Mouse (Mus musculus) cerebral cortex, adult 2 months (tissue): ENCODE measurements around the gene Meltf.

Experiments used
- WGBS: fragments of 180-500 bp; shearing (Covaris S2); methylation state at CpG from one replicate; pipeline ENCODE4 v1.1.7; 2018; 5-methylcytosine and 5-hydroxymethylcytosine counted together

Meltf gene

DNA sequence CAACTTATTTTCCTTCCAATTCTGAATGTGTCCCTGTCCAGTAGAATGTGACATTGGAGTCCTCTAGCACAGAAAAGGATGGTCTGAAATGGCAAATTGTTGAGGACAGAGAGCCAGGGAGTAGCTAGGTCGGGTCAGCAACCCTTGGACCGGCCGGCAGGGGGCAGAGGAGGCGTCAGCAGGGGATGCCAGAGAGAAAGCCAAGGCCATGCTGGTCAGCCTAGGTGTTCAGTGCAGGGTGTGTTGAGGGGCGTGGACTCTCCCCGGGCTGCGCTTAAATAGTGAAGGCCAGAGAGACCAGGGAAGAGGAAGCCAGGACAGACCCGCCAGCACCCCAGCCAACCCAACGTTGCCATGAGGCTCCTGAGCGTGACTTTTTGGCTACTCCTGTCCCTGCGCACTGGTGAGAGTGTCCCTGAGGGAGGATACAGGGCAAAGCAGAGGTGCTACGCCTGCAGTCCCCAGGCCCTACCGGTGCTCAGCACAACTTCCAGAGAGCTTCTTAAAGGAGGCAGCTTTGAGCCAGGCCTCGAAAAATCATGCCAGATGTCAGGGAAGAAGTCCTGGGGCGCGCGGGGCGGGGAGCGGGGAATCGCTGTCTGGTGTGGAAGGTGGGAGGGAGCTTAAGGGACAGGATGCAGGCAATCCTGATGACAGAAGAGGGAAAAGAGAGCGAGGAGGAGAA, at the start of gene Meltf:
Gene Meltf, plus strand, starts transcription at position 238 of the 685 bp plus-strand sequence.
- 35% methylated on average over 21 of the region's 21 CpGs for WGBS

DNA sequence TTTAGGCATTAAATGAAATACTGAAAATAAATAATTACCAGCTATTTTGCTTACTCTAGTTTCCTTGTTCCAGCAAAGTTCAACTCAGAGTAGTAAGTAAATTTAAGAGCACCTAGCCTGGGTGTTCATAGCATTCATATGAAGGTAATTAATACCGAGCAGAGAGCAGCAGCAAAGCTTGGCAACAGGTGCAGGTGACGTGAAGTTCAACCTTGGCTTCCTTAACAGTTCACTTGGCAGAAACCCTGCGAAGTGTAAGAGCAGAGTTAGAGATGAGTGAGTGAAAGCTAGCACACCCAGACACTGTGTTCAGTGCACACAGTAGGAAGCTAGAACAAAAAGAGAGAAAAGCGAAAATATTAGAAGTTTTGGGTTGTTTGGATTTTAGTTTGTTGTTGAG, 47.9 kb upstream of the Meltf start:
- 82% methylated on average over 4 of the region's 4 CpGs for WGBS

DNA sequence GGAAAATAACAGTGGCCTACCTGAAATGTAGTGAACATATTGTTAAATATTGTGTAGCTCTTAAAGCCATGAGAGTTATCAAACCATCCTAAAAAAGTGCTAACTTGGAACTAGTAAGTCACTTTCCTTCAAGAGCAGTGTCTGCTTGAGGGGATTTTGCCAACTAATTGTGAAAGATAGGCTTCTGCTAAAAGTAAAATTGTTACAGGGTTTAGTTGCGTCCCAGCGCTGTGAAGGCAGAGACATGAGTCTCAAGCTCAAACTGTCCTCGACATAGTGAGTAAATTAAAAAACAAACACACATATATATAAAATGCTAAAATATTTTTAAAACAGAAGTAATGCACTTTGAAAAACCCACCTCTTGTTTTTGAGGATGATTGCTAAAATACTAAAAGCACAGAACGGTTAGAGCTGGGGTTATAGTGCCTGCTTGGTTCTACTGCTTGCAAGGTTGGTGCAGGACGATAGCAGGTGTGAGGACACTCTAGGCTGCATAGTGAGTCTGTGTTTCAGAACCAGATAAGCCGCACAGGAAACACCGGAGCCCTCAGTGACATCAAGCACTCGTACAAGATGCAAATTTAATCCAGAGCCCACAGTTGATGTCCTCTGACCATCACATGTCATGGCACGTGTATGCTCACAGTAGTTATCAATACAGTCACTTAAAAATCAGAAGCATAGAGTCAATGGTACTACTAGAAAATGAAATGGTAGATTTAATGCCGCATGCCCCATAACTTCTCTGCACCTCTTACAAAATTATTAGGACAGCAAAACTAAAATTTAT, 45.8 kb upstream of the Meltf start:
- 89% methylated on average over 10 of the region's 10 CpGs for WGBS

DNA sequence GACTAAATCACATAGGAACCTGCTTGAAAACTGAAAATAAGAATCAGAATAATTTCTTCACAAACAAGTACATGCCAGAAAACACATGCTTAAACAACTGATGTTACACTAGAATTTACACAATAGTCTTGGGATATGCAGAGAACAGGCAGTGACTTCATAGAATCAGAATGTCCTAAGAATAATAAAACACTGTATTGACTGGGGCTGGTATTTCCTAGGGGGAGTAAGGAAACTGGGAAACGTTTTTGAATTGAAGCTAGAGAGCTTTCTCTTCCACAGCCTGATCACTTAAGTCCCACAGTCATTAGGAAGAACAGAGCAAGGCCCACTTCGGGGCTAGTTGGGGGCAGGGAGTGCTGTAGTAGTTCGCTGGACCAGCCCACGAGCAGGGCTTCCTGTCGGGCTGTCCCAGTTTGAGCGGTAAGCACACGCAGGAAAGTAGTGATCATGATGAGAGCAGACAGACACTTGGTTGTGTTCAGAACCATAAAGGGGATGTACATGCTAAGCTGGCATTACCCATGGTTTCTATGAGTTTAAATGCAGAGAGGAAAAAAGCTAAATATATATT, 44.5 kb upstream of the Meltf start:
- WGBS = 18% methylated on average over 7 of the region's 7 CpGs

DNA sequence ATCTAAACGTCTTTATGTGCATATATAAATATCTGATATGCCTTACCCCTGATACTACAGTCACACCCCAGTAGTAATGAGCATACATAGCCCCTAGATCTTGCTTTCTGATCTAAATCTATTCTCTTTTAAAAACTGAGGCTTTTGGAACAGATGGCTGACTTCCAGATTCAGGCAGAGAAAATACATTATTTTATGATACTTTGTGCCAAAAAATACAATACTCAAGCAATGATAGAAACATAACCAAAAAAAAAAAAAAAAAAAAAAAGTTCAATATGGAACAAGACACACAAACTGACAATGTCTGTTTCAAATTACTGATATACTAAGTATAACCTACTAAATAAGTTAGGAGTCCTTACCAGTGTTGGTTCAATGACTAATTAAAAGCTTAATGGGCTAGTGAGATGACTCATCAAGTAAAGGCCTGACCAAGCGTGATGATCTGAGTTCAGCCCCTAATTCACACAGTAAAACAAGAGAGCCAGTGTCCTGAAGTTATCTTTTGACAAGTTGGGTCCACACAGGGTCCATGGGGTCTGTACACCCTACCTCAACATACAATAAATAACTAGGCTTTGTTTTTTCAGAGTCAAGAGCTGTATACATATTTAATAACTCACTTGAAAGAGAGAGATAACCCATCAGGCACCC, 43.8 kb upstream of the Meltf start:
- 44% methylated on average over 2 of the region's 2 CpGs for WGBS

DNA sequence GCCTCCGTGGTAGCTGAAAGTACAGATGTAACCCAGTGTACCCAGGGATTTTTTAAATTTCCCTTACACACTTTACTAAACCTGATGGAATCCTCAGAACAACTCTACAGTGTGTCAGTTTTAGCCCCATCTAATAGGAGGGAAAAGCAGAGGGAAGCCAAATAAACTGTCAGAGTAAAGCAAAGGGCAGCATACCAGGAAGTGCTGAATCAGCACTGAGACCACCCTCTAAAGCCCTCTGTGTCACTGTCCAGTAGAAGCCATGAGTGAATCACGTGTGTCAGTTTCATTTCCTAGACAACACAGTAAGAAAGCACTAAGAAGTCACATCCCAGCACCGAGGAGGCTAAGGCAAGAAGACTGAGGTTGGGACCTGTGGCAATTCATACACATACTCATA, 41.2 kb upstream of the Meltf start:
- WGBS = 77% methylated on average over 3 of the region's 3 CpGs

DNA sequence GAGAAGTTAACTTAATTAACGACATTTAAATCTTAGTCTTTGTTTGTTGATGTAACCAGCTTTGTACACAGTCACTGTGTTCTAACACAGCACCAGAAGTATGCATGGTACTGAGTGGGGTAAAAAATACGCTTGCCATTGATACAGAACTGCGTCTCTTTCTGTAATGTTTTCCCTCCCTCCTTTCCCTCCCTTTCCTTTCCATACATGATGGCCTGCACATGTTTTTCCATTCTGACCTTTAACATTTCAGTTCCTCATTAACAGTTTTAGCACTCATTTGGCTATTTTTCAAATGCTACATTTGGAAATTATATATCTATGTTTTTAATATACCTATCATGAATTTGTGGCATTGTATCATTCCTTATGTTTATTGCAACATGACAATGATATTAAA, 34.4 kb upstream of the Meltf start:
- WGBS = 85% methylated on average over 3 of the region's 3 CpGs

DNA sequence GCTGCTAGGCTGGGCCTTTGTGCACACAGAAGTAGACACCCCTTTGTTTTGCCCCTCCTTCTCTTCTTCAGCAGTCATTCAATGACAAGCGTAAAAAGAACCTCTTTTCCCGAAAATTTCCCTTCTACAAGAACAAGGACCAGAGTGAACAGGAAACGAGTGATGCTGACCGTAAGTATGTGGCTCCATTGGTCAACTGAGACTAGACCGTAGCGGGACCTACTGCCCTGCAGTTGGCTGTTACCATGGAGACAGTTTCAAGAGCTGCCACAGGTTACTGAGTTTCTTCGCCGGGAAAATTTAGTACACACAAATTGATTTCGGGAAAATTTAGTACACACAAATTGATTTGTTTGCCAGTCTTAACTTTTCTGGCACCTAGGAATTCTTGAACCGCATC, 31.8 kb upstream of the Meltf start:
- 81% methylated on average over 10 of the region's 10 CpGs for WGBS

DNA sequence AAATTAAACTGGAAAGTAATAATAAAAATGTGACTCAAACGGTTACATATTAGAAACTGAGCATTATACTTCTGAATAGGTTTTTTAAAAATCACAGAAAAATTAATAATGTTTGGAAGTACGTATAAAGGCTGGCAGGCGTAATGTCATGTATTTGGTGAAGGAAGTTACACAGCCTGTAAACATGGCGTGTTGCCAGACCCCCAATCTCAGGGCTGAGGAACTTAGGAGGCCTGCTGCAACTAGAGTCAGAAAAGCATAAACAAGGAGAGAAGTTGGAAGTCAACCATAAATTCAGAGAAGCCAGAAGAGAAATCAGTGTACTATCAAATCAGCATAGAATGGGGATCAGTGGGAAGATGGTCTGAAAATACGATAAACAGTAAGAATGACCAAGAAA, 14.7 kb upstream of the Meltf start:
- WGBS = 78% methylated on average over 5 of the region's 5 CpGs

DNA sequence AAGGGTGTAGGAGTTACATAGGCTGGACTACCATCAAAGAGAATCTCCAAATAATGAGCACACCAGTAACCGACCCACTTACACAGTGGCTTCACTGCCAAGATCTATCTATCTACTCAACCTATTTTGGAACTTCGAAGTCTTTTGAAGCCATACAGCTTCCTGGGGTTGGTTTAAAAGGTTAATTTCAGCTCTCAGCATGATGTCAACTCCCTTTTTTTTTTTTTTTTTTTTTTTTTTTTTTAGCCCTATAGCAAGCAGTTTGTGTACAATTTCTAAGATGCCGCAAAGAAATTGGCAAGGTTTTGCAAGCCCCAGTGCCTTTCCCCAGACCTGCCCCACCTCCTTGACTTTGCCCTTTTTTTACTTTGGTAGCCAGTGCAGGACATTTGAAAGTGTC, 13.4 kb upstream of the Meltf start:
- 33% methylated on average over 3 of the region's 3 CpGs for WGBS

DNA sequence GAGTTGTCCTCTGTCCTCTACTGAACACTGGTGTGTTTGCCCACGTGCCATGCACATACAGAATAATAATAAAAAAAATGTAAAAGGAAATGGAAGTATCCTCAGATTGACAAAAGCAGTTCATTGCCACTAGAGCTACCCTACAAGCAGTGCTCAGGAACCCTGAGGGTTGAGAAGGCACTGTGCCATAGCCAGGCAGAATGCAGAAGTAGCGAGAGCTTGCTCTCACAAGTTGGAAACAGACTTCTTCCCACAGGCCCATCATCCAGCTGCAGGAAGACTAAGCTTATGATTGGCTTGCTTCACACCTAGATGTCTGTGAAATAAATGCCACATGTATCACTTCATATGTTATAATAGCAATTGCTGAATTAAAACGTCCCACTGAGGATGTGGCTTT, 11.7 kb upstream of the Meltf start:
- 48% methylated on average over 3 of the region's 3 CpGs for WGBS

DNA sequence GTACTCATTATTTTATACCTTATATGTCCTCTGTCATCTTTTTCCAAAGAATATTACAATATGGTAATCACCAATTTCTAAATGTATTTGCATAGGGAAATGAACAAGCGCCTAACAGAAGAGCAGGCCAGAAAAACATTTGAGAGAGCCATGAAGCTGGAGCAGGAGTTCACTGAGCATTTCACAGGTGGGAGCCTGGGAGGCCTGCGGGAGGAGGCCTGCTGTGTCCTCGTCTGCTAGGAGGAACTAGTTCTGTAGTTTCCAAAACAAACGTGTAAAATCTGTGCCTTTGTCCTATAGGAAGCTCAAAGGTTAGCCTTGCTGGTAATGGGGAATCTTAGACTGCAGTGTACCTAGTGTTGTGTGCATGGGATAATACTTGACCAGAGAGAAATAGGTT, 10.9 kb upstream of the Meltf start:
- 55% methylated on average over 4 of the region's 4 CpGs for WGBS

DNA sequence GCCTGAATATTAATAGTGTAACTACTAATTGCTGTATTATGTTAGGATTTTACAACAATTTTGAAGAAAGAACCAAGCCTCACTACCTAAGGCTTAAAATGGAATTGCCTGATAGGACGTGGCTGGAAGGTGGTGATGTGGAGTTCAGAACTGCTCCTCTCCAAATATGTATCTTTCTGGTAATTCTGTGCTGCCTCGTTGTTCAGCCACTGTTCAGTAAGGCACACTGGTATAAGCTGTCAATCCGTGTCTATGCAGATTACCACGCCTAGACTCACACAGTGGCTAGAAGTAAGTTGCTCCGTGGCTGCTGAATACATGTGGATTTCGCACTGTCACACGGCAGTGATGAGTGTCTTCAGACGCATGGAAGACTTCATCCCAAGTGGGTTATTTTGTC, 4.9 kb upstream of the Meltf start:
- 76% methylated on average over 8 of the region's 8 CpGs for WGBS

DNA sequence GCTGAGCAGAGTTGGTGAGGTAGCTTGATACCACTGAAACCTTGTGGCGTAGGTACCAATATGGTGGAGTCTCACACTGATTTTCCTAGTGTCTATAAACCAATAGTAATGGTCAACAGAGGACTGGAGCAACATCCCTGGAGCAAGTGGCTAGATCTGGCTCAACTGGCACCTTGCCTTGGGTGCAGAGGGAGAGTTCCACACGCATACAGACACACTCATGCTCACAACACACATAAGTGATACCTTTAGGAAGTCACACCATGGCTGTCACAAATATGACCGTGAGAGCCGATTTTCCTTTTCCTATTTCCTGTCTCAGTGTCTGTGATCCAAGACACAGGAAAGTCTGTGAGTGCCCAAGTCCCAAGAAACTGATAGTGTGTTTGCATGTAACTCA, 3.2 kb upstream of the Meltf start:
- WGBS = 79% methylated on average over 4 of the region's 4 CpGs

DNA sequence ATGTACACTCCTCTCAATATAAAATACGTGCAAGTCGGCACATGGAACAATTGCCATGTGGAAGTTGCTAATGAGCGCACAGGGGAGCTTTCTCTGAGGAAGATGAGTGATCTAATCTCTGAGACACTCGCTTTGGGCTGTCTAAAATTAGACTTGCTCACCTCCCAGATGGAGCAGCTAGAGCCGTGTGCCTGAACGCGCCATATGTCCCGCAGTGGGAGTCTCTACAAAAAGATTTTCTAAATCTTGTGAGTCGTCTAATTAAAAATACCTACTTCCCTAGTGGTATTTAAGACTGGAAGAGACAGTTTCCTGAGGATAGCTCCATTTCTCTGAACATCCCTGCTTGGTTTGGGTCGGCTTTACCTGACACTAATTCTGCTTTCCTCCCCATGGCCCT, 2.2 kb upstream of the Meltf start:
- 41% methylated on average over 10 of the region's 10 CpGs for WGBS

DNA sequence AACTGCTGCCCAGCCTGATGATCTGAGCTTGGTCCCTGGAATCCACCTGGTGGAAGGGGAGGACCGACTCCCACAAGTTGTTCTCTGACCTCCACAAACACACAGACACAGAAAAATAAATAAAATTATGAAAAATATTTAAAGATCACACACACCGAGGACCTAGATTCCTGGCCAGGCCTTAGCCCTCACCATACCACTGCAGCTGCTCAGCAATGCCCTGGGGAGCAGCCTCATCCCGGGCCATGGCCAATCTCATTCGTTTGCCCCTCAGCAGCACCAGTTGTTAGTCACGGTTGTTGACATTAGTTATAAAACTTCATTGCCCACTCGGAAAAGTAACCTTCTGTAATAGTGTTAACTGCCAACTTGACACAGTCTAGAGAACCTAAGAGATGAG, 558 bp upstream of the Meltf start:
- WGBS = 63% methylated on average over 6 of the region's 6 CpGs

DNA sequence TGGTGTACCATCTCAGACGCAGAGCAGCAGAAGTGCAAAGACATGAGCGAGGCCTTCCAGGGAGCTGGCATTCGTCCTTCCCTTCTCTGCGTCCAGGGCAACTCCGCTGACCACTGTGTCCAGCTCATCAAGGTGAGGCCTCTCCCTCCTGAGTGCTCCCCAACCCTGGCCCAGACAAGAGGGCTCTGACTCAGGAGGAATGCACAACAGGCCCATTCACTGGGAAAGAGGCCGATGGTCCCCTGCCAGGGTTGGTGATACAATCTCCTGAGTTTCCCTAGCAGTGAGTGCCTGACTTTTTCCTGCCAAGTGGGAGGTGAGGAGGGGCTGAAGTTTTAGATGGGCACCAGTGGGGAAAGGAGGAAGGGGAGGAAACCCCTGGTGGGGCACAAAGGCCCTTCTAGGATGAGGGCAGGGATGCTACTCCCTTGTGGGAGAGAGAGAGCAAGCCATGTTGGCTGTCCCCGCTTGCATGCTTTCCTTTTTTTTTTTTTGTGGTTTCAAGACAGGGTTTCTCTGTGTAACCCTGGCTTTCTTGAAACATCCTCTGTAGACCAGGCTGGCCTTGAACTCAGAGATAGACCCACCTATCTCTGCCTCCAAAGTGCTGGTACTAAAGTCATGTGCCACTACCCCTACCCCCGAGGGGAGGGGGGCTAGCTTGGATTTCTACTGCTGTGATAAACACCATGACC, 1.7 kb downstream of the Meltf start:
- 77% methylated on average over 8 of the region's 8 CpGs for WGBS

DNA sequence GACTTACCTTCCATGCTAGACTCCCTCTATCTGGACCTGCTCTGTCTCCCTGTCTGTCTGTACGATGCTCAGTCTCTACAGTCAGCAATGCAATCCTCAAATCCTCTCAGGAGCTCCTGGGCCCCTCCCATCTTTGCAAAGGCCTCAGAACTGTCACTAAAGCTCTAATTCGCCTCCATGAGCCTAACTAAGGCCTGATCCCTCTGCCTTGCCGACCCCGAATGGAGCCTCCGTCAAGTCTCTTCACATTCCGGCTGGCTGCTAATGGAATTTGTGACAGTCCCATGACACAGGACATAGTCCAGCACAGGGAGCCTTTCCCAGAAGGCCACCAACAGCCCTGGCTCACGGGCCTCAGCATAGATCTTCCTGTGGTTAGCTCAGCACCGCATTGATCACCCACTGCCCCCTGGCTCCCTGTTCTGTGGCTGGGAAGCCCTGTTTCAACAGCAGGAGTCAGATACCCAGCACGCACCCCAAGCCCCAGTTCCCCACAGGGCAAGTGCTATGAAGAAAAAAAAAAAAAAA, 3.8 kb downstream of the Meltf start:
- WGBS = 82% methylated on average over 9 of the region's 9 CpGs

DNA sequence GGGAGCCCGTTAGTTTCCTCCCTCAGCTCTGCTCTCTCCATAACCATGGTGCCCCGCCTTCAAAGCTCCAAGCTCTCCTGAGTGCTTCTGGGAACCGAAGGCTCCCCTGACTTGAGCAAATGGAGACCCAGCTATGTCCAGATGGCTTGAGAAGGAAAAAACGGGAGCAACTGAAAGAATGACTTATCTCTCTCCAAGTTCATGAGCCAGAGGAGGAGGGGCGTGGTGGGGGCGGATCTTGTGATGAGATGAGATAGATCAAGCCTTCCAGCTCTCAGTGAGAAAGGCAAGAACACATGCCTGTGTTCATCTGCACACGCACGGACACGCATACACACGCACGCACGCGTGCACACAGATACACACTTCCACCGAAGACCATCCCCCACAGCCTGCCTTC, 4.7 kb downstream of the Meltf start:
- WGBS = 62% methylated on average over 14 of the region's 14 CpGs

DNA sequence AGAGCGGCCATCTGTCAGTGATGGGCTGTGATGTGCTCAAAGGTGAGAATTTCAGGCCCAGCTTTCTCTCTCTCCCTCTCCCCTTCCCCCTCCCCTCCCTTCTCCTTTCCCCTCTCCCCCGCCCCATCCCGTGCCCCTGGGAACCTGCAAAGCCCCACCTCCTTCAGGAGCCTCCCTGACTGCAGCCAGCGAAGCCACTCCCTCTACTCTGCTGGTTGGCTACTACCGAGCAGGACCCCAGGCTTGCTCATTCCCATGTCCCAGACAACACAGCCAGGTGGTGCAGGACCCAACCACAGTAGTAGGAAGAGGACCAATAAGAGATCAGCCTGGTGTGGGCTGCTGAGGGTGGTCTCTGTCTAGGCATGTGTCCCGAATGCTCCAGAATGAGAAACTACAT, 5.3 kb downstream of the Meltf start:
- WGBS = 51% methylated on average over 6 of the region's 6 CpGs

DNA sequence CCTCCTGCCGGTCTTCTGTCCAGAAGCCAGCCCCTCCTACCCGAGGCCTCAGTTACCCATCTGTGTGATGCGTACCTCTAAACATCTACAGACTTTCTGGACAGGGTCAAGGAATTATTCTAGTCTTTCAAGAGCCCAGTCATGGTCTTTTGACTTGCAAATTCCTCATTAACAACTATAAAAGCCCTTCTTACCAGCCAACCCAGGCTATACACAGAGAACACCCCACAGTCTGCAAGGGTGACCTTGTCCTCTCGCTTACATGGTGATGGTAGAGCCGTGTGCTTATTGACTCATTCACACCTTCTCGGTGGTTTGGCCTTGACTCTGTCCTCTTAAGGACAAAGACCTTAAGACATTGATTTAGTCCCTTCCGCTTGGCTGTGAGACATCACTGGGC, 12.3 kb downstream of the Meltf start:
- WGBS = 85% methylated on average over 7 of the region's 7 CpGs
